Mouse (Mus musculus): ENCODE measurements around the gene Selenos.

The Selenos gene

GRCm38 (mm10) chr7:66084546-66084945, 5.1 kb downstream of the Selenos start:
- DNase-seq (ENCODE audit: low spot score in 2 of 2): no peak

DNA sequence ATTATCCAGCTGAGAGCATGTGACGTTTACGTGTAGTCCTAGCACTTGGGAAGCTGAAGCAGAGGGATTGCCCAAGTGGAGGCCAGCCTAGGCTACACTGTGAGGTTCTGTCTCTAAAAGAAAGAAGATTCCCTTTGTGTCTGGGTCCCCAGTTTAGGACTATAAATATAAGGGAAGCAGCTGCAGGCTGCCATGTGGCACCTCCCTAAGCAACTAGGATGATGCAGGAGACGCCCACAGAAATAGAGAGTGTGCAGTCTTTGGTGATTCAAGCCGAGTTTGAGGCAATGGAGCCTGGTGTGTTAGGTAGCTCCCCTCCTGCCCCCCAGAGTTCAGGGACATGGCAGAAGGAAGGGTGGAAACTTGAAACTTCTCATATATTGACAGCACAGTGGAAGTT, 8.2 kb downstream of the Selenos start:
- no peak for DNase-seq (ENCODE audit: low spot score in 2 of 2)

DNA sequence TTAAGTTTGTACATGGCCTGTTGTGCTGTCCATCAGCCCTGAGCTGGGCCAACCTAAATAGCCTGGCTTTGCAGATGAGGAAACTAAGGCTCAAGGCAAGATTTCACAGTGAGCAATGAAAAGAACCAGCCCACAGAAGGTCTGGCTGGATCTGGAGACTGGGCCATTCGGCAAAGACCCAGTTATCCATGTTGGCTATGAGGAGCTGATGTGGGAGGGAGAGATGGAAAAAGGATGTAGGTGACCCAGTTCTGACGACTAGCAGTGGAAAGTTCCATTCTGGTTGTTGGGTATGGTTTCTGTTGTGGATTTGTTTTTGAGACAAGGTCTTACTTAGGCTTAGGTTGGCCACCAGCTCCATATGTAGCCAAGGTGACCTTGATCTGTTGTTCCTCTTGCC, 8.6 kb downstream of the Selenos start:
- no peak for DNase-seq (ENCODE audit: low spot score in 2 of 2)

DNA sequence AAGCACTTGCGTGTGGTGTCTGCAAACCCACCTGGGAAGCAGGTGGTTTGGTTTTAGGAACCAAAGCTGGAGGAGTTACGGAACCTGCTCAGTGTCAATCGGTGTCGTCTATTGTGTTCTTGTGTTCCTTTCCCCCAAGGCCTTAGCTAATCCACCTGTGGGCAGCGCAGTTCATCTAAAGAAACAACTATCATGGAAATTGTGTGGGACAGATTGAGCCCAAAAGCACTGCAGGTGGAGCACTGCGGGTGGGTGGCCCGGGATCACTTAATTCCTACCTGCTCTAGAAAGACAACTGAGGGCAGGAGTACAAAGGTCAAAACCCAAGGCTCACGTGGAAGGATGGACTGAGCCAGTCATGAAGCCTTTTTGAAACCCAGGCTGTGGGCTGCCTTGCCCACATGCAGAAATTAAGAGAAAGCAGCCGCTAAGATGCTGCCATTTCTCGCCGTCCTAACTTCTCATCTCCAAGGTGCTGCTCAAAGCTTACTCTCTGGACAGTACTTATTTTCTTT, 11.3 kb downstream of the Selenos start:
- no peak for DNase-seq (ENCODE audit: low spot score in 2 of 2)

- no peak for DNase-seq (ENCODE audit: low spot score in 2 of 2)
Observed at GRCm38 (mm10) chr7:66091553-66091952, 12.1 kb downstream of the Selenos start.

DNA sequence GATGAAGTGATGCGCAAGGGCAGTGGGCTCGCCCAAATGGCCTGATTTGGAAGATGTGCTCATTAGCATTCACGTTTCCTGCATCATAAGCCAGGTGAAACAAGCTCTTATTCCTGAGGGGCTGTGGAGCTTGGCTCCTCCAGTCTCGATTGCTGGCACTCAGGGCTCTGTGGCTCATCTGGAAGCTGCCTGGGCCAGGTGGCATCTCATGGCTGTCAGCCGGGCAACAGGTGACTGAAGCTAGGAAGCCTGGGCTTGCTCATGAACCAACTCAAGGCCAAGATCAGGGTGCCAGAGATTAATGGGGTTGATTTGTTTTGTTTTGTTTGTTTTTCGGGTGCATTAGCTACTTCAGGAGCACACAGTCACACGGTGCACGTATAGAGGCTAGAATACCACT, 13.2 kb downstream of the Selenos start:
- DNase-seq (ENCODE audit: low spot score in 2 of 2): no peak

DNA sequence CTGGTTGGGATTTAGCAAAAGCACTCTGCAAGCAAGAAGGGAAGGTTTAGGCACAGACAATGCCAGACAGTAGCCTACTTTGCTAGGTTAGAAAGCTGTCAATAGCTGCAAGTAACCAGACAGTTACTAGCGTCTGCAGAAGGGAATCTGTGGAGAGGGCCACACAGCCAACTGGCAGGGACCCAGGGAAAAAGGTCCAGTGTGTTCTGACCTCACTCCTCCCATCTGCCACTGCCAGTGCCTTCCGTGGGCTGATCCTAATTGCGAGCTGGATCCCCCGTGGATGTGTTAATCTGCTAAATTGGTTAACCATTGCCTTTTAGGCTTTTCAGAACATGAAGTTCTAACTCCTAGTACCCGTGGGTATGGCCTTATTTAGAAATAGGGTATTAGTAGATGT, 14.7 kb downstream of the Selenos start:
- no peak for DNase-seq (ENCODE audit: low spot score in 2 of 2)

DNA sequence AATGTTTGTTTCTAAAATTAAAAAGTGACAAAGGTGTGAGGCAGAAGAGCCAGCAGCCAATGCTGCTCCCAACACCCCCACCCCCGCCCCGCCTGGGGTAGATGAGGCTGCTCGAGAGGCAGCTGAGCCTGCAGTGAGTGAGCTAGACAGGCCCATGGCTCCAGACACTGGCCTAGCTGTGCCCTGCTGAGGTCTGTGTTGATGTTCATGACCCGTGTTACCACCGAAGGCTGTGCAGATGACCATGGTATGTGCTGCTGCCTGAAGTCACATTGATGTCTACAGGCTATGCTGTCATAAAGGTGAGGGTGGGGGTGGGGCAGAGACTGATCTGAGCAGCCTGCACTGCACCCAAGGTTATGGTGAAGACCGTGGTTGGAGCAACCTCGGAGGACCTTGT, 19.4 kb downstream of the Selenos start:
- DNase-seq (ENCODE audit: low spot score in 2 of 2): no peak

DNA sequence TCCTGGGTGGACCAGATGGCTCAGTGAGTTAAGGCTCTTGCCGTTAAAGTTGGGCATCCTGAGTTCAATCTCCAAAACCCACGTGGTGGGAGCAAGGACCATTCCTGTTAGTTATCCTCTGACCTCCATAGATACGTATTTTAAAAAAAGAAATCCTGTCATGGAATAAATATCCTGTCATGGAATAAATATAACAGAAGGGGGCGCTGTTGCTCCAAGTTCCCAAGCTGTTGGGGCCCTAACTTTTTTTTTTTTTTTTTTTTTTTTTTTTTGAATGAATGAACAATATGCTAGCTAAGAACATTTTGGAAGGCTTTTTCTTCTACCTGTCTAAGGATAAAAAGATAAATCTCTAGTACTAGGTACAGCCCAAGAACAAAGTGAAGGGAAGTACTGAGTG, 22.4 kb downstream of the Selenos start:
- peak in 1 of 2 experiments; percentile 49 for DNase-seq (ENCODE audit: low spot score in 2 of 2)

DNA sequence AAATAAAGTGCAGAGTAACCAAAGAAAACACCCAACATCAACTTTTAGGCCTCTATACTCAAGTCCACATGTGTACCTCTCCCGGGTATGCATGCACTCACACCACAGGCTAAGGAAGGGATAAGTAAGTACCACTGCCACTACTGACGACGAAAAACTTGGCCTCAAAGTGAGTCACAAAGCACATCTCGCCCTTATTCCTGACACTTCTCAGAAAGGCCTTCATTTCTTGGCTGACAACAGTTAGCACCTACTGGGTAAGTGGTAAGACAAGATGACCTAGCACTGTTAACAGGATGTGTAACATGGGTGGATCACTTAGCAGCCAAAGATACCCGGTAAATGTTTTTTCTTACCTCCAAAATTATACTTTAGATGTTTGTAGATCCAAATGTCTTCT, 25.1 kb downstream of the Selenos start:
- DNase-seq (ENCODE audit: low spot score in 2 of 2): peak; percentile 69 to 85

GRCm38 (mm10) chr7:66105771-66106170, 26.3 kb downstream of the Selenos start:
- DNase-seq (ENCODE audit: low spot score in 2 of 2): no peak

DNA sequence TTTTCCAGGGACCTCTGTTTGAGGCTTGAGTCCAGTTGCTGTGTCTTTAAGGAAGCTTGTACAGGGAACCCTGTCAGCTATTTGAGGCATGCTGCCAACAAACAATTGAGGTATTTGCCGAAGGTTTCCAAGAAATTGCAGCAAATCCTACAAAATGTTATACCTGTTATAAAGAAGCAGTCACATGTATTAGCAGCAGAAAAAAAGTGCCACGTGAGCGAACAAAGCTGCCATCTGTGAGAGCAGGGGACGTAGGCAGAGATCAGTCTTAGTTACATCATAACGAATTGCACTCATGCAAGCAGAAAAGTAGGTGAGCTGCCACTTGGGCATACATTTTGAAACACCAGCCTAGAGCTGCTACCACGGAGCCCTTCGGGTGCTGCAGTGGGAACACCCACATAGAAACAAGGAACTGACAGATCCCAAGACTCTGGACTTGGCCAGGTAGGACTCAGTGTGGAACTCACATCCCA, 27.2 kb downstream of the Selenos start:
- no peak for DNase-seq (ENCODE audit: low spot score in 2 of 2)

DNA sequence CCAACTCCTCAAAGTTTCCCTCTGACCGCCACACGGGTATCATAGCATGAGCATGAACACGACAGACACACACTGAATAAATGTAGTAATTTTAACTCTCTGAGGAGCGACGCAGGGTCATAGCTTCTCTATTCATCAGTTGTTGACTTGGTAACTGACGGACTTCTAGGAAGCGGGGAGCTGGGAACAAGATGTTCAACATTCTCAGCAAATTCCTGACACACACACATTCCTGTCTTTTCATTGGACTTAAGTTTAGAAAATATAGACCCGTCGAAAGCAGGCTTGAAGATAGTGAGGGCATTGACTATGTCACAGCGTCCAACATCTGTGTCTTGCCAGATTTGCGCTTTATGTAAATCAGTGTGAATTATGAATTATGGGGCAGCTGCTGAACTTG, 27.8 kb downstream of the Selenos start:
- no peak for DNase-seq (ENCODE audit: low spot score in 2 of 2)

- DNase-seq (ENCODE audit: low spot score in 2 of 2): peak in 1 of 2 experiments; percentile 22
Observed at GRCm38 (mm10) chr7:66107930-66108329, 28.5 kb downstream of the Selenos start.

DNA sequence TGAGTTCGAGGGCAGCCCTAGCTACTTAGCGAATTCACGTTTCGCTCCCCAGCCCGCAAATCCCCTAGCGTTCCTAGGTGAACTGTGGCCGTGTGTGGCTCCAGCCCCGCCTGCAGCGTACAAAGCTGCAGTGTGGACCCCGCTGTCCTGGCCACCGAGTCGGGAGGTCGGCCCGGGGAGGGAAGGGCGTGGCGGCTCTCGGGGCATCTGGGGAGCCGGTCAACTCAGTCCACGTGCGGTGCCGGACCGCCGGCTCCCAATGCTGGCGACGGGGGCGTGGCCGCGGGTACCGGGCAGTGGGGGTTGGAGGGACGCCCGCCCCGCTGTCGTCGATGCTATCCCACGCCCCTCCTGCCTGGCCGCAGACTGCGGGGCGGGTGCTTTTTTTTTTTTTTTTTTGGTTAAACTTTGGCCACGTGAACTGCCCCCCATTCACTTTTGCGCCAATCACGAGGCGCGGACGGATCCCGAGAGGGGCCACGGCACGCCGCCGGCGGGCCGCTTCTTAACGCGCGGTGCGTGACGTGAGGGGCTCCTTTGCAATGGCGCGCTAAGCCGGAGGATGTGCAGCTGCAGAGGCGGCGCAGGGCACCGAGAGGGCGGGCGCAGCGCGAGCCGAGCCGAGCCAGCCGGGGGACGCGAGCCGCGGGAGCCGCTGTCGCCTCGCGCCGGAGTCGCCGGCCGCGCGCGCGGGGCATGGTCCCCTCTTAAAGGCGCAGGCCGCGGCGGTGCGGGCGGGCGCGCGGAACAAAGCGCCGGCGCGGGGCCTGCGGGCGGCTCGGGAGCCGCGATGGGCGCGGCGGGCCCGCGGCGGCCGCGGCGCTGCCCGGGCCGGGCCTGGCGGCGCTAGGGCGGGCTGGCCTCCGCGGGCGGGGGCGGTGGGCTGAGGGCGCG, 29.8 kb downstream of the Selenos start, which contains the start of gene Chsy1:
Gene Chsy1, plus strand, starts transcription at position 555 of the 894 bp plus-strand sequence.
- DNase-seq (ENCODE audit: low spot score in 2 of 2): peak; percentile 91 to 92

- peak in 1 of 2 experiments; percentile 33 for DNase-seq (ENCODE audit: low spot score in 2 of 2)
Observed at GRCm38 (mm10) chr7:66109855-66110635, 30.6 kb downstream of the Selenos start.

- DNase-seq (ENCODE audit: low spot score in 2 of 2): peak in 1 of 2 experiments; percentile 24
Observed at GRCm38 (mm10) chr7:66110636-66111112, 31.2 kb downstream of the Selenos start.

DNA sequence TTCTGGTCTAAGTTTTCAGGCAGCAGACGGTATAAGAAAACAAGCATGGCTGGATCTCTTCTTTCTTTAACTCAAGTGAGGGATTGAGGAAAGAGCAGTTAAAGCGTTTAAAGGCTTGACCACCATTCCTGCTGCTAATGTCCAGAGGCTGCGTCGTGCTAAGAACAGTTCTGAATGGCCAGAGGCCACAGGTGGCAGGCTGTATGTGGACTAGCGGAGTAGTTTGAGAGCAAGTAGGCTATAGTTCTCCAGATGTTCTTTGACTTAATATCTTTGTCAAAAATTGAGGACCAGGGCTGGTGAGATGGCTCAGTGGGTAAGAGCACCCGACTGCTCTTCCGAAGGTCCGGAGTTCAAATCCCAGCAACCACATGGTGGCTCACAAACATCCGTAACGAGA, 31.8 kb downstream of the Selenos start:
- no peak for DNase-seq (ENCODE audit: low spot score in 2 of 2)

- DNase-seq (ENCODE audit: low spot score in 2 of 2): no peak
Observed at GRCm38 (mm10) chr7:66113561-66113960, 34.1 kb downstream of the Selenos start.

- DNase-seq (ENCODE audit: low spot score in 2 of 2): peak; percentile 75 to 88
Observed at GRCm38 (mm10) chr7:66115821-66116343, 36.4 kb downstream of the Selenos start.

DNA sequence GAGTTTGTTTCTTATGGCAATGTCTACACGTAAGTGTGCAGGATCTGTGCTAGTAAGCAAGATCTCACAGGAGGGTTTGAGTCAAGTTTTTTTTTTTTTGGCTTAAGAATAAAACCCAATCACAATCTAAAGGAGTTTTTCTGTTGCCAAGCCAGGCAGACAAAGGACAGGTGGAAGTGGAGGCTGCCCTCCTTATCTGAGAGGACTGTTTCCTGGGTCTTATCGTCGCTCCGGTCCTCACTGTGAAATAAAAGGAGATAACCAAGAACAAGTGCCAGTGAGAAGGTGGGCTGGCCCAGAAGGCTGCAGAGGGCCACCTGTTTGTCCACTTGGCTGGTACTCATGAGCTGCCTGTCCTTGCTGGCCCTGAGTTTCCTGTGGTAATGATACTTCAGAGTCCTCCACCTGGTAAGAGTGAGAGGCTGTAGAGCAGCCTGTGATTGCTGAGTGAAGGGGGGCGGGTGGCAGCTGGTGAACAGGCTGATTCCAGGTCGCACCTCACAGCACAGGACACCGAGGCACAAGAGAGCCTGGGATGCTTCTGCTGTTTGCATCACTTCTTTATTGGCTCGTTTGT, 37.5 kb downstream of the Selenos start:
- DNase-seq (ENCODE audit: low spot score in 2 of 2): peak in 1 of 2 experiments; percentile 9

DNA sequence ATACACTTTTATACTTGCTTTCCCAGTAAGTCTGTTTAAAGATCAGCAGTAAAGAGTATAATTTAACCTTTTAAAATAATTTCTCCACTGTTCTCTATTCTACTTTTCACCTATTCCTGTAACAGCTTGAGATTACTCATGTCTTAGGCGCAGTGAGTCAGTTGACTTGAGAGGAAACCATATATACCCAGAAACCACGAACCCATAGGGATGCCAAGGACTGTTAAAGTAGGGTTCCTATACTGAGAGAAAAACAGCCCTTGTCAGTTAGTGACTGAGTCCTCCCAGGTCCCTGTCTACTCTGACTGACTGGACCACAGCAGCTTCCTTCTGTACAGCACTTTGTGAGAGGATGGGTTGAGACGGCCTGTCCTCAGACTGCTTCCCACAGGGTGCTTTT, 38.6 kb downstream of the Selenos start:
- peak; percentile 21 to 40 for DNase-seq (ENCODE audit: low spot score in 2 of 2)
